25 mouse cellular contexts compared by ENCODE assay signal in genomic region chr9:75832468-75832867, GRCm38 (mm10). TPM values are rescaled to one million over a fixed set of nuclear protein-coding genes. Genes with fewer than 3 reads are reported as not detected.
DNase-seq lines count a peak whose midpoint lies in the region; ATAC-seq and TF ChIP-seq lines count a peak whose summit lies in the region.
"Had no signal": no experiment of that assay in that cellular context is flagged by ENCODE, and none has a peak within 500 bp of the region (broad histone marks: within the 10 kb centered on the region; RNA-seq: fewer than 3 reads in every experiment).

No protein-coding gene starts in this region.

- no peak for TF ChIP-seq POLR2A in limb, embryonic 14.5 days (IDR thresholded peaks at IDR 0.05; ENCODE audit: borderline replicate concordance, extremely low read depth, insufficient read depth, insufficient read length)

- no peaks in the 10 kb centered on the region for H3K9me3 ChIP-seq in heart, embryonic 11.5 days (replicated peaks; ENCODE audit: control insufficient read depth, low read length)
- no peaks in the 10 kb centered on the region for H3K9me3 ChIP-seq in midbrain, embryonic 12.5 days
- no peaks in the 10 kb centered on the region for H3K9me3 ChIP-seq in midbrain, embryonic 16.5 days (replicated peaks; ENCODE audit: control insufficient read depth, low read length, poor library complexity, severe bottlenecking)
- H3K9me3 ChIP-seq in limb, embryonic 14.5 days (ENCODE audit: control insufficient read depth, low read length): no peaks in the 10 kb centered on the region
- H3K9me3 ChIP-seq: forebrain, embryonic 15.5 days; heart, embryonic 15.5 days; stomach, embryonic 15.5 days had no signal

- no peak overlapping the region for H3K4me2 ChIP-seq in heart, embryonic 11.5 days
- no peak overlapping the region for H3K4me2 ChIP-seq in midbrain, embryonic 12.5 days (replicated peaks)
- no peak overlapping the region for H3K4me2 ChIP-seq in midbrain, embryonic 16.5 days (ENCODE audit: low read length)
- no peak overlapping the region for H3K4me2 ChIP-seq in limb, embryonic 14.5 days (replicated peaks; ENCODE audit: low read depth, low read length, severe bottlenecking)
- H3K4me2 ChIP-seq: forebrain, embryonic 15.5 days; heart, embryonic 15.5 days; liver, embryonic 11.5 days; stomach, embryonic 15.5 days had no signal

- H3K9ac ChIP-seq in heart, embryonic 11.5 days (ENCODE audit: low read depth, low read length): no peak overlapping the region
- H3K9ac ChIP-seq in midbrain, embryonic 12.5 days (replicated peaks): no peak overlapping the region
- H3K9ac ChIP-seq in midbrain, embryonic 16.5 days (ENCODE audit: low read depth, low read length): no peak overlapping the region
- H3K9ac ChIP-seq in limb, embryonic 14.5 days (ENCODE audit: low read depth, low read length, severe bottlenecking): no peak overlapping the region
- H3K9ac ChIP-seq: forebrain, embryonic 15.5 days; heart, embryonic 15.5 days; stomach, embryonic 15.5 days had no signal

- no peaks in the 10 kb centered on the region for H3K36me3 ChIP-seq in heart, embryonic 11.5 days (ENCODE audit: control insufficient read depth, insufficient read depth, low read length)
- no peaks in the 10 kb centered on the region for H3K36me3 ChIP-seq in midbrain, embryonic 12.5 days
- H3K36me3 ChIP-seq in midbrain, embryonic 16.5 days (ENCODE audit: control insufficient read depth, insufficient read depth, low read length): no peaks in the 10 kb centered on the region
- no peaks in the 10 kb centered on the region for H3K36me3 ChIP-seq in limb, embryonic 14.5 days (ENCODE audit: control insufficient read depth, insufficient read depth, low read length)
- H3K36me3 ChIP-seq: forebrain, embryonic 15.5 days; heart, embryonic 15.5 days; stomach, embryonic 15.5 days had no signal

- ATAC-seq in heart, embryonic 11.5 days (replicated peaks; ENCODE audit: insufficient number of reproducible peaks, low FRiP score, low TSS enrichment): no peak
- ATAC-seq in midbrain, embryonic 12.5 days (ENCODE audit: low FRiP score, low read depth): peak; percentile 62; the same call in 1 of the 2 replicates
- ATAC-seq in midbrain, embryonic 16.5 days: no peak
- peak; percentile 67 for ATAC-seq in limb, embryonic 14.5 days (ENCODE audit: low FRiP score, low read depth)
- ATAC-seq: forebrain, embryonic 15.5 days; intestine, postnatal 0 days had no signal

- no peak overlapping the region for H3K4me3 ChIP-seq in heart, embryonic 11.5 days (ENCODE audit: low read depth, low read length)
- H3K4me3 ChIP-seq in midbrain, embryonic 12.5 days: no peak overlapping the region
- H3K4me3 ChIP-seq in midbrain, embryonic 16.5 days (ENCODE audit: low read depth, low read length): no peak overlapping the region
- H3K4me3 ChIP-seq in limb, embryonic 14.5 days (replicated peaks; ENCODE audit: low read length): no peak overlapping the region
- H3K4me3 ChIP-seq: erythroblast, embryonic 14.5 days; forebrain, embryonic 15.5 days; heart, embryonic 15.5 days; stomach, embryonic 15.5 days had no signal

- 83% methylated on average over 9 of the region's 9 CpGs for WGBS in heart, embryonic 11.5 days (ENCODE audit: insufficient replicate concordance)
- WGBS in midbrain, embryonic 12.5 days: 67% methylated on average over 9 of the region's 9 CpGs
- WGBS in midbrain, embryonic 16.5 days: 65% methylated on average over 9 of the region's 9 CpGs
- 47% methylated on average over 9 of the region's 9 CpGs for WGBS in limb, embryonic 14.5 days

- no peak overlapping the region for H3K27ac ChIP-seq in heart, embryonic 11.5 days (ENCODE audit: low read depth, low read length)
- no peak overlapping the region for H3K27ac ChIP-seq in midbrain, embryonic 12.5 days (replicated peaks)
- H3K27ac ChIP-seq in midbrain, embryonic 16.5 days (ENCODE audit: low read length): no peak overlapping the region
- H3K27ac ChIP-seq in limb, embryonic 14.5 days (replicated peaks; ENCODE audit: low read depth, low read length): no peak overlapping the region
- H3K27ac ChIP-seq: forebrain, embryonic 15.5 days; heart, embryonic 15.5 days; kidney, postnatal 0 days; stomach, embryonic 15.5 days had no signal

- H3K27me3 ChIP-seq in heart, embryonic 11.5 days (ENCODE audit: control insufficient read depth, insufficient read depth, low read length): no peaks in the 10 kb centered on the region
- H3K27me3 ChIP-seq in midbrain, embryonic 12.5 days: no peaks in the 10 kb centered on the region
- H3K27me3 ChIP-seq in midbrain, embryonic 16.5 days (ENCODE audit: control insufficient read depth, insufficient read depth, low read depth, low read length): no peaks in the 10 kb centered on the region
- no peaks in the 10 kb centered on the region for H3K27me3 ChIP-seq in limb, embryonic 14.5 days (ENCODE audit: control insufficient read depth, insufficient read depth, low read length)
- H3K27me3 ChIP-seq: forebrain, embryonic 15.5 days; heart, embryonic 15.5 days; stomach, embryonic 15.5 days had no signal

- H3K4me1 ChIP-seq in heart, embryonic 11.5 days (ENCODE audit: control insufficient read depth, insufficient read depth, low read length): no peaks in the 10 kb centered on the region
- H3K4me1 ChIP-seq in midbrain, embryonic 12.5 days: no peaks in the 10 kb centered on the region
- H3K4me1 ChIP-seq in midbrain, embryonic 16.5 days (ENCODE audit: control insufficient read depth, insufficient read depth, low read length): no peaks in the 10 kb centered on the region
- H3K4me1 ChIP-seq in limb, embryonic 14.5 days (ENCODE audit: control insufficient read depth, insufficient read depth, low read length): 0 out of 2 replicates have a peak, but pooled peaks cover 5% of the 10 kb centered on the region
- H3K4me1 ChIP-seq: forebrain, embryonic 15.5 days; stomach, embryonic 15.5 days had no signal

- peak; percentile 40 for DNase-seq in heart, adult 11 months
- DNase-seq in limb, embryonic 14.5 days (ENCODE audit: low spot score): peak; percentile 34
- peak; percentile 35 for DNase-seq in lung, postnatal 36 days
- DNase-seq in embryo, embryonic 9.5 days (ENCODE audit: extremely low spot score): no peak
- DNase-seq in layer of hippocampus, postnatal 36 days: no peak
- DNase-seq: adrenal gland, adult 8-10 months; cerebellum, adult 11 months; cerebellum, postnatal 25 days; heart, adult 18-20 months; right cerebral cortex, postnatal 14 days; thymus, adult 2 months had no signal

RNA-seq across cellular contexts. Expression of gene Bmp5, which starts 57.3 kb away (rescaled TPM):
- 11.2 and 14.5 TPM in 2 replicates for polyA plus RNA-seq in heart, embryonic 11.5 days (2014; fragmentation: Nextera tagmentation; extraction: Ambion mirVana)
- polyA plus RNA-seq in midbrain, embryonic 12.5 days (2016; fragmentation: Nextera tagmentation; extraction: Ambion mirVana): 3.5 and 4.0 TPM in 2 replicates
- polyA plus RNA-seq in midbrain, embryonic 16.5 days (2015; fragmentation: Nextera tagmentation; extraction: Ambion mirVana): 2.6 and 3.4 TPM in 2 replicates
- 12.3 and 12.8 TPM in 2 replicates for polyA plus RNA-seq in limb, embryonic 14.5 days (2012; rRNA removed)
- polyA plus RNA-seq in limb, embryonic 14.5 days (2014; fragmentation: Nextera tagmentation; extraction: Ambion mirVana): 11.2 and 11.5 TPM in 2 replicates
- total RNA-seq in layer of hippocampus, postnatal 36 days (2021): 1 to 10 TPM in 1 of 2 experiments, under 1 TPM in 1; 0.60 to 2.2 TPM
- total RNA-seq: hematopoietic stem cell, adult 5-6 weeks; megakaryocyte progenitor cell, adult 5-6 weeks; MEL had no signal
- polyA plus RNA-seq: erythroblast, embryonic 14.5 days; spleen, adult 2 months had no signal

Comparison
In these comparisons a context has a peak if more than half of its experiments do, and no peak if none do; other contexts are left out.
1. ATAC-seq: peak in midbrain, embryonic 12.5 days (single experiment) and limb, embryonic 14.5 days (single experiment); none in heart, embryonic 11.5 days (single experiment) and midbrain, embryonic 16.5 days (single experiment).
2. DNase-seq: peak in heart, adult 11 months (single experiment), limb, embryonic 14.5 days (single experiment) and lung, postnatal 36 days (single experiment); none in embryo, embryonic 9.5 days (single experiment) and layer of hippocampus, postnatal 36 days (0 of 2).